Mouse (Mus musculus) lung, adult 18-20 months (tissue): Measurements from ENCODE around the gene Pdx1.

Source experiments
- DNase-seq, 2 experiments: peaks; one replicate each; pipeline ENCODE4 v3.0.0; 2022; ENCODE audit warnings: mixed read lengths in 2 of 2

The Pdx1 gene

DNA sequence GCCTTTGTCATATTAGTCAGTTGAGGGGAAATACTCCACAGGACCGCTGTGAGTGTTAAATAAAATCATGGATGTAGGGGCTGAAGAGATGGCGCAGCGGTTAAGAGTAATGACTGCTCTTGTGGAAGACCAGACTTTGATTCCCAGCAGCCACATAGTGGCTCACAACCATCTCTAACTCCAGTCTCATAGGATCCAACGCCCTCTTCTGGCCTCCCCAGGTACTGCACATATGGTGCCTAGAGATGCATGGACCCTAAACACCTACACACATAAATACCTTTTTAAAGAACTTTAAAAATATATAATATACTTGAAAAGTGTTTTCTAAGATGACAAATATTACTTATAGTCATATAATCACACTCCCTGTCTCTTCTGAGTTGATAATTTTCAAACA lies 14.6 kb downstream of the Pdx1 start:
- DNase-seq, result no peak

DNA sequence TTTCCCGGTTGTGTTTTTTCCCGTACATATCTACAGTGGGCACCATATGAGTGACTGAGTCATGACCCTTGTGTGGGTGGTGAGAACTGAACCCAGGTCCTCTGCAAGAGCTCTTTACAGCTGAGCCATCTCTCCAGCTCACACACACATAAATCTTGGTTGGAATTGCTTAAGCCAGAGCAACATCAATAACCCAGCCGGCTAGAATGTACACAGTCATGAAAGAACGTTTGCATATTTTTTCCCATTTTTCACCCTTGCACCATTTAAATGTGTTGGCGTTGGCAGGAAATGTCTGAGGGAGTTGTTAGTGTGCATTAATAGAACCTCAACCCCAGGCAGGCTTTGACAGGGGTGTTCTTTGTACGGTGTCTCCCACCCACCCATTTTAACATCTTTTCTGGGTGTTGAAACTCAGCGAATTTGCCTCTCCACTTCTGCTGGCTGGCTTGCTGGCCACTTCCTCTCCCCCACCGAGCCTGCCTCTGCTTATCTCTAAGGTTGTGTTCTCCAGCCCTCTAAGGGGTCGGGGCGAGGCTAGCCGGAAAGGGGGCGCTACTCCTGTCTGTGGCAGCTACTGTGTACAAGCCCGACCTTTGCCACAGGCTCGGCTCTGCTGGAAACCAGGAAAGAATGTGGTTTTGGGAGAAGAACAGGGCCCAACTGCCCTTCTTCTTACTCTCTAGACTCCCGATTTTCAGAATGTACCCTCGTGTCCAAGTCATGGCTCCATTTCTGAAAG lies 22.2 kb downstream of the Pdx1 start:
- DNase-seq, result no peak

DNA sequence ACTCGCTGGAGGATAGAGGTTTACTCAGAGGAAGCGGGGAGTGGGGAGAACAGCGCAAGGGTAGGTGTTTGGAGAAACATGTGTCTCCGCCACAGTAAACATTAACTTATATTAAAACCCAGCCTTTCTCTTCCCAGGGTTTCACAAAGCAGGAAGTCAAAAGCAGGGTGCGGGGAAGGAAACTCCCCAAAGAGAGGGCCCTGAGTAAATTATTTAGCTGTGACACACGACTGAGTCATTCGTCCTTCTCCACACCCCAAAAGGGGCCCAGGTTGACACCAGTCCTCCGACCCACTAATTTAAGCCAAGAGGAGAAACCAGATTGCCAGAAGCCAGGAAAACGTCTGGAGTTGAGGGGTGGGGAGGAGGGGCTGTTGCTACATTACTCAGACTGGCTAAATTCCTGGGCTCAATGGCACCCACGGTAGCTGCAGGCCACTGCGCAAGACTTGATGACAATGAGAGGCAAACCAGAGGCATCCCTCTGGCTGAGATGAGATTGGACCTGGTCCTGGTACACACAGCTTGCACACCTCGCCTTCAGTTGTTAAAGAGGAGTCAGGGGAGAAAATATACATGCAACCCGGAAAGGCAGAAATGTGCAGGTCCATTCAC lies 22.9 kb downstream of the Pdx1 start:
- no peak for DNase-seq

DNA sequence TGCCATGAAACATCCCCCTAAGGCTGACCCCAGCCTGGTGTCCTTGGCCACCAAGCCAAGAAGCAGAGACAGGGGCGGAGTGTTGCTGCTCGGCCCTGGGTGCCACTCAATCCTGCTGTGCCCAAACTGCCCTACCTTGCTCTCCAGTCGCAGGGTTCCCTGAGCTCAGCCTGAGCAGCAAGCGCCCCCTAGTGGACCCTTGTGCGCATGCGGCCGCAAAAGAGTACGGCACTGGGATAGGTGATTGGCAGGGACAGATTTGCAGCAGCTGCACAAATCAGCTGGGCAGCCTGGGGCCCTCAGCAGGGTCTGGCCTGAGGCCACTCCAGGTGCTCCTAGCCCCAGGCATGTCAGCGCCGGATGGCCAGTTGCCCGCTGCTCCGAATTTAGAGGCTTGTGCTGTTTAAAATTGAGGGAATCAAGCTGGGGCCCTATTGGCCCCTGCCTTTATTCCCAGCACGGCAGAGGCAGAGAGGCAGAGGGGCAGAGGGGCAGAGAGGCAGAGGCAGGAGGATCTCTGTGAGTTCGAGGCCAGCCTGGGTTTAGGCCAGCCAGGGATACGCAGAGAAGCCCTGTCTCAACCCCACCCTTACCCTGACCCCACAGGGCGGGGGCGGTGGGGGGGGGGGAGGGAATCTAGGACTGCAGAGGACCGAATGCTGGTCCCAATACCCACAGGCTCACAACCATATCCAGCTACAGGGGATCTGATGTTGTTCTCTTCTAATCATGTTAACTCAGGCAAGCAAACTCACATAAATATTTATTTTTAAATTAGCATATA lies 23.6 kb downstream of the Pdx1 start:
- peak; percentile 25 to 38 for DNase-seq

DNA sequence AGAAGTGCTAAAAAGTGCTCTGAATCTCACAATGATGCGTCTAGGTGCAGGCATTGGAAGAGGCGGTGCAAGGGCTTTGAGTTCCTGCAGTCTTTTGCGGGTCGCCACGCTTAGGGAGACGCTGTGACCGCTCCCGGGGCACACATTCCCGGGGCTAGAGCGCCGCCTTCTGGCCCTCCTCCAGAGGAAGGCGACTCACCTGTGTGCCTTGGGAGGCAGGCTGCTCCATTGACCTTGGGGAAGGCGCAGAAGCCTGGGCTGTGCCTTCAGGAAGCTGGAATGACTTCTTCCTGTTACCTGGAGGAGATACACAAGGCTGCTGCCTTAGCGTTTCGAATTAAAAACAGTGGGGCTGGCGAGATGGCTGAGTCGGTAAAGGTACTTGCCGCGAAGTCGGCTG lies 24.4 kb downstream of the Pdx1 start:
- peak in 1 of 2 experiments; percentile 10 for DNase-seq

DNA sequence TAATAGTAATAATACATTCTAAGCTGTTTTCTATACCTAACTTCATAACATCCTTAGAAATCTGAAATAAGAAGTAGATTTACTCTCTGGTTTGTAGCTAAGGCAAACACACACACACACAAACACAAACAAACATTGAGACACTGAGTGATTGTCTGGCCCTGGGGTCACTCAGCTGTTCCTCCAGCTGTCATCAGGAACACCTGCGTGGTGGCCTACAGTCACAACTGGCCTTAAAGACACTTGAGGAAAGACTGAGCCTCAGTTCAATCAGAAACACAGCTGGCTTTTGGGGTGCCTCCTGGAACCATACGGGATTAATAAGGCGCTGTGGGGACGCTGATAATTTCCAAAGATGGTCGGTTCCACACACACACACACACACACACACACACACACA lies 27.5 kb downstream of the Pdx1 start:
- DNase-seq, result no peak

DNA sequence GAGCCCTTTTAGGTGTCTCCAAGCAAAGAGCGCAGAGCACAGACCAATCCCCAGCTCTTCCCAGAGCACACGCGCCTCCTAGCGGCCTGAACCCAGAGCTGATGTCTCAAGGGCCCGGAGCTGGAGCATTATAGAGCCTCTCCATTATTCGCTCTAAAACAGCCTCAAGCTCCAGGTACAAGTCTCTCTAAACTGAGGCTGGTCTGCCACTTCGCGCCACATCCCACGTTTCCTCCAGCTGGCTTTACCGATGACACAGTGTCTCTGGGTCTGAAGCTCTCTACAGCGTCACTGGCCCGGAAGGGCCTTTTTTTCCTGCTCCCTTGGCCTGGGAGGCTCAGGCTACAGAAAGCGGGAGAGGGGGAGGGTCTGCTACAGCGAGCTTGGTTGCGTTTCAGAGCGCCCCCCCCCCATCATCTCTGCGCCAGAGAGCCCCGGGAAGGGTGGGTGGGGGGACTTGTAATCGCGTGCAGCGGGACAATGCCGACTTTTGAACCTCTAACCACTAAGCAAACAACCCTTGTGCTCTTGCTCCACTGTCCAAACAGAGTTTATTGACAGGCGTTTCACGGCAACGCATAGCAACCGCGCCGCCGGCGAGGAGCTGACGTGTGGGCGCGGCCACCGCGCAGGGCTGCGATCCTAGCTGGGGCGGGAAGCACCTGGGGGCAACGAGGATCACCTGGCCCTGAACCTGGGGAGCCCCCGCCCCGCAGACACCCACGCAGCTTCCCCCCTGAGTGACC lies 29.7 kb downstream of the Pdx1 start:
- DNase-seq, result peak; percentile 64 to 75

DNA sequence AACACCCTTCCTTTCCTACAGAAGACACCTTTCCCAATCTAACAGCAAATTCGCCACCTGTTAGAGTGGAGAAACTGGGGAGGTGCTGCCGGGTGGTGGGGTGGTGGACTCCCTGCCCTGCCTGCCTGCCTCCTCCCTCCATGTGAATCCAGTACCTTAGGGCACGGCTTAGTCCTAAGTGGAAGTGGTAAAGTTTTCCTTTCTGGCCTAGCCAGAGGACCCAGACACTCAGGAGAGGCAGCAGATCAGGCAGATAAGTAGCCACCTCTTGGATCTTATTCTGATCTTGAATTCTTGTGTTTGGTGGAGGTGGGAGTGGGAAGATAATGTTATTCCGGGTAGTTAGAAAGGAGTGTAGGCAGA lies 30.2 kb downstream of the Pdx1 start:
- no peak for DNase-seq

DNA sequence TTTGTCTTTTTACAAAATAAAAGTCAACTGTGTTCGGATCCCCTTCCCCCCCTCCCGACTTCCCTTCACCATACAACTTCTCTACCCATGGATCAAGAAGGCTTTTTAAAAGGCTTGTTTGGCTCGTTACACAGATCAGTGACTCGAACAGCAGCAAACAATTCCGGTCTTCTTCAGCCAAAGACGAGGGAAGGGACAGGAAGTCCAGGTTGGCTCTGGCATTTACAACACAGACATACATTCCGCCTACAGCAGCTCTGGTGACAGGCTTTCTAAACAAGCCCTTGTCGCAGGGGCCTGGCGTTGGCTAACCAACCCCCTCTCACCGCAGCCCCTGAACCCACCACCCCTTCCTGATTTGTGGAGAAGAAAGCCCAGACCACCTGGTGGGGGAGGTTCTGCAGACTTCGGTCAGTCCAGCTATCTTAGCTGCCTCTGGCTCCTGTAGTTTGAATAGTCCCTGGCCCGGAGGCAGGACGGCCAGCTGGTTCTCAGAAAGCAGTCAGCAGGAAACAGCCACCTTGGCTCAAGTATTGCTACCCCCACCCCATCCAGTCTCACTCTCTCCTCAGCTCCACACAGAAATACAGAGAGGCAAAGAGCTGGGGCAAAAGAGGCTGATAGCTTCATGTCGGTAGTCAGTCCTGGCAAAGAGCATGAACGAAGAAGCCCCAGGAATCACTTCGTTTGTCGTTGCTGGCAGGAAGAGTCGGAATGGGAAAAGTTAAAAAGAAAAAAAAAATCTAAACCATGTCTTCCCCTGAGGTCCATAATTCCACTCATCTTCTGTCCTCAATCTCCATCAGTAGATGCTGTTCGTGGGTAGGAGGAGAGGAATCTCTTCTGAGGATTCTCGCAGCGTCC lies 31.4 kb downstream of the Pdx1 start:
- DNase-seq, result no peak

DNA sequence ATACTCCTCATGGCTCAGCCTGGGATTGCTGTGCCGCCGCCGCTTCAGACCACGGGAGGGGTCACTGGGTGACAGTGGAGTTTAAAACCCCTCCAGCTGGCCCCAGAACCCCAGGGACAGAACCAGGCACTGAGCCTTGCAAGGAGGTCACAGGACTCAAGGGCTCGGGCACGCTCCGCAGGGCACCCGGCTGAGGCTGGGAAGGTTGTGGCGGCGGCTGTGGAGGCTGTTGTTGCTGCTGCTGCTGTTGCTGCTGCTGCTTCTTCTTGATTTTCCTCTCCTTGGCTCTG lies 32.0 kb downstream of the Pdx1 start:
- no peak for DNase-seq

DNA sequence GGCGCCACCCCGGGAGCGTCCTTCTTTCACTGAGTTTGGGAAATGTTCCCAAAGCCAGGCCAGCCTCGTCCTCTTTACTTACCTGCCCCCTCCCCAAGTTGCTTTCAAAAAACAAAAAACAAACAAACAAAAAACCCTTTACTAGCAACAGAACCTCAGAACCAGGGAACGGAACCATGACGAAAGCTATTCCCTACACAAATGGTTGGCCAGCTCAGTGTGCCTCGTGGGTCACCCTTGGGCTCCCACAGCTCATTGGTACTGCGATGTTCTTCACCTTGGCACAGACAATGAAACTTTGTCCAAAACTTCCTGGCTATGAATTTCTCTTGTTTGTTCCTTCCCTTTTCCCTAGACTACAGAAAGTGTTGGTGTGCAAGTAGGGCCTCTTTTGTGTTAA lies 32.4 kb downstream of the Pdx1 start:
- DNase-seq, result no peak

DNA sequence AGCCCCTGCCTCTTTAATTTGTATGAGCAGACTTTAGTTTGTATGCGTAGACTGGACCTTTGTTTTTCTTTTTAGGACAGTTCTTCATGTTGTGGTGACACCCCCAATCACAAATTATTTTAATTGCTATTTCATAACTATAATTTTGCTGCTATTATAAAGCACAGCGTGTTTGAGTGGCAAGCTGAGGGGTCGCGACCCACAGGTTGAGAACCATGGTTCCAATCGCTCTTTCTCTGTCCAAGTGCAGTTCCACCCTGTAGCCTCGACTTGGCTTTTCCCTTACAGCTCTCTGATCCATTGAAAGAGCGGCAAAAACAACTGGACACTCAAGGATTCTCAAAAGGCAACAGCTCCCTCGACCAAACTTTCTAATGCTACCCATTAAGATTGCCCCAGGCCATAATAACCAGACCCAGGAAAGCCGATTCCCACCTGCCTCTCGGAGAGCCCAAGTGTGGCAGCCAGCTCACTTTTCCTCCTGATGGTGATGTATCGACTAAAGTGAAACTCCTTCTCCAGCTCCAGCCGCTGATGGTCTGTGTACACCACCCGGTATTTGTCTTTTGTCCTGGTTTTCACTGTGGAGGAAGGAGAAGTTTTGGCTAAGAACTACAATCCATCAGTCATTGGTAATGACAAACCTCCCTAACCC lies 33.1 kb downstream of the Pdx1 start:
- no peak for DNase-seq

DNA sequence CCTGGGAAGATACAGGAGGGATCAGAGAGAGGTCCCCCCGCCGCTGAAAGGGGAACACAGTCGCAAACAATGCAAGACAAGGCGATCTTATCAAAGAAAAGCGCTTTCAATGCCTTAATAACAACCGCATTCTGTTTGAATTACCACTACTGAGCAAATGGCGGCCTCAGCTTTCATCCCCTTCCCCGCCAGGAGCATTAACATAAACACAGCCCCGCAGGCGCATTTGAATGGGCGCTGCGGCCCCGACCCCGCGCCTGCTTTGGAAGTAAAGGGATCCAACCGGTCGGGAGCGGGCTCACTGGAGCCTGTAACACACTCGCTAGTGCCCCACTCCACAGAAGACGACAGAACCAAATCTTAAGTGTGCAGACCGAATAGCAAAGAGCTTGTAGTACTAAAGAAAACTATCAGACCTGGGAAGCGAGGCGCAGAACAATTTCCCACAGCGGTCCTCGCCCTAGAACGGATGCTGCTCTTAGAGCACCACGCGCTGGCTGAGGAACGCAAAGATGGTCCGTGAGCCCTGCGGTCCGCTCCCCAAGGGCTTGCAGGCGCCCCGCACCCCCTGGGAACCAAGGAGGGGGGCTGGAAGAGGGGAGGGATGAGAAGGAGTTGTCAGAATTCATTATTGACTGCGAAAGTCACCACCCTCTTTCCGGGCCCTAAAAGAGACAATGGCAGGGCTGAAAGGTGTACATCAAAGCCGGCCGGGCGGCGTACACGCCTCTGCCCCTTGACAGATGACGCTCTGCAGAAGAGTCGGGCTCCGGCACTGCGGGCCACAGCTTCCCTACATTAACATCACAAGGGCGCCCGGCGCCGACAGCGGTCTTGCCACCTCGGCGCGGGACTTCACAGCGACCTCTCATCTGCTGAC lies 34.8 kb downstream of the Pdx1 start:
- no peak for DNase-seq

DNA sequence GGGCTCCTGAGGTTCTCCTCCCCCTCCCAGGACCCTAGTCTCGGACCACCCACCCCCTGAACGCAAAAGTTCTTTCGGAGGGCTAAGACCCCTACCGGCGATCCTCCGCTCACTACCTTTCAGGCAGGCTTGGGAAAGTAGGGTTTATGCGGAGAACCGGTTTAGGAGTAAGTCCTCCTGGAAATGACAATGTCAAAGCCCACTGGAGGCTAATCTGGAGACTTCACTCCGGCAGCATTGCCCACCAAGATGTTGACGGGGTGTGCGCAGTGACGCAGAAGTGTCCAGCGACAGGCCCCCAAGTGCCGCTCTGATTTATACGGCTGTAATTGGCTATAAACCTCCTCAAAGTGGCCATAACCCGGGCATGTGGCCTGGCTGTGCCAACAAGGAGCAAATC lies 35.4 kb downstream of the Pdx1 start:
- no peak for DNase-seq

DNA sequence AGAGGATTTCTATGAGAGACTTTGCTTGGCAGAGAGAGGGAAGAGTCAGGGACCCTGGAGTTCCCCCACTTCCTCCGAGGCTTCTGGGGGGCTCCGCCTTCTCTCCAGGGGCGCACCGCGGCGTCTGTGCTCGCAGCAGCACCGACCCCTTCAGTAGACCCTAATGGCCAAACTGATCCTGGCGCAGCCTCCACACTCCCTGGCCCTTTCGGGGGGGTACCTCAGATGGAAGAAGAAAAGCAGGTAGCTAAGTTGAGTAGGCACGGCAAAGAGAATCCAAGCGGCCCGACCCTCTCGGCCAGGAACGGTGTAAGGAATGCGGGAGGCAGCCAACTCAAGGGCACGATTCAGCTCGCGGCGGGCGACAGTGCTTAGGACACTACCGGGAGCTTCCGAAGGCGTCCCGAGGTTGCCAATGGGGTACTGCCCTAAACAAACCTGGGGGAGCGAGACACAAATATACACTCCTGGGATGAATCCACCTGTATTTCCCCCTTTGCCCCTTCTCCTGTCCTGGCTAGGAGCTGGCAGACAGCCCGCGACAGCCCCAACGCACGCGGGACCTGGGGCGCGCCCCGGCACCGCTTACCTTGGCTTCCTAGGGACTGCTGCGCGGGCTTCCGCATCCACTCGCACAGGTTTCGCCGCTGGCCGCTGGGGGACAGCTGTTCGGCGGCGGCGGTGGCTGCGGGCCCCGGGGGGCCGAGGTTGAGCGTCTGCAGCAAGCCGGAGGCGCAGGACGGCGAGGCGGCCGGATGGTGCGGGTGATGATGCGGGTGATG lies 36.3 kb downstream of the Pdx1 start:
- DNase-seq, result no peak

DNA sequence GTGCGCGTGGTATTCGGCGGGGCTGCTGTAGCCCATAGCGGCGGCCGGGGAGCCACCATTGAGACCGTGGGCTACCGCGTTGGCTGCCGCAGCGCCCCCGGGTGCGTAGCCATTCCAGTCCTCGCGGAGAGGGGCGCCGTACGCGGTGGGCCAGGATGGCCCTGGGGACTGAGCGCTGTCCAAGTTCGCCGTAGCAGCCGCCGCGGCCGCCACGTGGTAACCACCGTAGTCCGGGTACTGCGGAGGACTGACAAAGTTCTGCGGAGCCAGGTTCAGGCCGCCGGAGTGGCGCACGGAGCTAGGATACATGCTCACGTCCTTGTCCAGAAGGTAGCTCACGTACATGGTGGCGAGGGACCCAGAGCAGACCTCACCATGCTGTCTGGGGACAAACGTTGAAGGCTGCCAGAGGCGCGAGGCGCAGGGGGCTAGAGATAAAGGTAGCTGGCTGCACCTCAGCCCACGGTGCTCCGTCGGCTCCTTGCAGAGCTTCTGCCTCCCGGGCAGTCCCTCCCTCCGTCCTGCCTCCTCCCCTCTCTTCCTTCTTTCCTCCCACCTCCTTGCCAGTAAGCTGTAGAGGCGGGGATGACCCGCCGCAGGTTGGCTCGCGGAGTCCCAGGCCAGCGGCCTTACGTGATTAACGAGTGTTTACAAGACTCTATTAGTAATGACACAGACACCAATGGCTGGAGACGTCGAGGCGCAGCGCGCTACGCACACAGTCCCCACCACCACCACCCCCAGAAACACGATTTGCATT lies 37.1 kb downstream of the Pdx1 start, which contains the start of gene Cdx2:
Cdx2 (minus strand) TSS at position 633 of the 760 bp plus-strand sequence.
- no peak for DNase-seq

DNA sequence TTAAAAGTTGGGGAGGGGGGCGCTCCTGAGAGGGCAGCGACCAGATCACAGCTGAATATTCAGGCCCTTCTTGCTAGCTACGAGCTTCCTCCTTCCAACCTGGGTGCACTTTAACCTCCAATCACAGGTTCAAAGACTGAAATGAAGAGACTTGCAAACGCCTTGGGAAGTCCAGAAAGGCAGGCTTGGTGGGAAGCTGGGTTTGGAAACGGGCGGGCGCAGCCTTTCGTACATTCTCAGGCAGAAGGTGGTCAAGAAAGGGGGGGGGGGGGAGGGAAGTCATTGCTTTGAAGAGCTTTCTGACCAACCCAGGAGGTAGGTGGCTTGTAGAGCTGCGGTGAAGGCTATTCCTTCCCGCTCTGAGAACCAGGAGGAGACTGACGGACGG lies 37.6 kb downstream of the Pdx1 start:
- no peak for DNase-seq

DNA sequence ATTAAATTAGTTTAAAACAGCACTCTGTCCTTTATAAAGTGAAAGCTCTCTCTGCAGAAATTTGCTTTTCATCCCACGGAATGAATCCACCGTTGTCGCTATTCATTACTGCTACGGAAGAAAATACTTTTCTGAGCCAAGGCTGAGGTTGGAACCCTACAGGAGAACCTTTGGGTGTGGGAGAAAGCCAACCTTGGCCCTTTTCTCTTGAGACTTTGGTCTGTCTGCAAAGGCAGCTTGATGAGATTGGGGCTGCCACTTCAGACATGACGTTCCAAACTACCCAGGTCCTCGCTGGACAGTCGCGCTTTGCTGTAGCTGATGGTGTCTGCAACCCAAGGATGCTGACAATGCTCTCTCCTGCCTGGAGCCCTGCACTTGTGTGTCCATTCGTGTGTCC lies 38.7 kb downstream of the Pdx1 start:
- no peak for DNase-seq

DNA sequence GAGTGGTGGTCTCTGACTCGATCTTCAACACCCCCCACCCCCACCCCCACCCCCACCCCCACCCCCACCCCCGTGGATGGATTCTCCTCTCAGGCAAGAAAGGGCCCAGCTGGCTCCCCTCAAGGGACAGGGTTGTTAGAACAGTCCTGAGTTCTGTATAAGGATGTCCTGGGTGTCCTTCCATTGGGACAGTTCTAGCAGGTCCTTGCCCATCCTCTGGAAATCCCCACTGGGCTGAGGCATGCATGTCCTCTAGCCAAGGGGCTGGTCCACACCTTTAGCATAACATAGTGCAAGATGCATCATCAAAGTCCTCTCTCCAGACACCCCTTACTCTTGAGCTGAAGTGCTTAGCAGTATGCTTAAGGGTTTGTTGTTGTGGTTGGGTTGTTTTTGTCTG lies 40.0 kb downstream of the Pdx1 start:
- DNase-seq, result no peak
